Mouse (Mus musculus): Measurements from ENCODE around the gene Hist1h3f. TPM values are rescaled to one million over a fixed set of nuclear protein-coding genes. Genes with fewer than 3 reads are reported as not detected.
A peak's percentile ranks its signal among the peaks of the same experiment; 100 is the strongest.

The Hist1h3f gene
- total and polyA plus RNA-seq, 2 experiments from 2014 or later: 0.17 to 119 TPM

DNA sequence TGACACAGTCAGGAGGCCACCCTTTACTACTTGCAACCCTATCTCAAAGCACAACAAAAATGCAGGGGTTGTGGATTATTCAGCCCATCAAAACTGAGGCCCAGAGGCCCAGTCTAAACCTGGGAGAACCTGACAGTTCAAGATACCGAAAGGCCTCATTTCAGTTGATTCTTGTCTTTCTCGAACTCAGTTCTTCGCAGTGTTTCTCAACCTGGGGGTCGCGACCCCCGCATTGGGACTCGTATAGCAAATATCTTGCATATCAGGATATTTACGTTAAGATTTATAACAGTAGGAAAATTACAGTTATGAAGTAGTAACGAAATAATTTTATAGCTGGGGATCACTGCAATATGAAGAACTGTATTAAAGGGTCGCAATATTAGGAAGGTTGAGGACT is 18.0 kb upstream of the Hist1h3f start:
- Histone ChIP-seq H3K4me3 (ENCODE audit: low read depth, low read length) (peak overlapping the region; percentile 50), H3K9me3 (ENCODE audit: low read length) (no peaks in the 10 kb centered on the region), H3K4me1 (ENCODE audit: insufficient read depth) (no peaks in the 10 kb centered on the region), H3K27me3 (ENCODE audit: insufficient read depth, low read length) (no peaks in the 10 kb centered on the region), H3K4me2 (ENCODE audit: low read depth) (peak overlapping the region; percentile 55), H3K36me3 (ENCODE audit: insufficient read depth) (no peaks in the 10 kb centered on the region), H3K27ac (ENCODE audit: low read depth, low read length) (no peak overlapping the region), H3K9ac (no peak overlapping the region)
- DNase-seq: no peak
- no peak for ATAC-seq
- TF ChIP-seq CTCF (IDR thresholded peaks at IDR 0.05; ENCODE audit: low read depth): no peak
- 2% methylated on average over 10 of the region's 10 CpGs for WGBS

DNA sequence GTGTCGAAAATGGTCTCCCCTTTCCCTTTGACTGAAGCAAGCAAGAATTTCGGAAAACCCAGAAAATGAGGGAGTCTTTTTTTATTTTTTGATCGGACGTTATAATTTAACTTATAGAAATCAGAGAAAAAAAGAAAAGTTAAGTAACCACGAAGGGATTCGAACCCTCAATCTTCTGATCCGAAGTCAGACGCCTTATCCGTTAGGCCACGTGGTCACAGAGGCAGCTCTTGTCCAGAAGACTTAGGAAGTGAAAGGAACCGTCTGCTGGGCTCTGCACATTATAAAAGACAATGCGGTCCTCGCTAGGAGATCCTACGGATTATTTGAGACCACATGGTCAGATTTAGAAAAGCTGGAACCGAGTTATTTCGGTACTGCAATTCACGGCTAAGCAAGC is 17.5 kb upstream of the Hist1h3f start:
- WGBS: under 1% methylated on average over 17 of the region's 17 CpGs
- Histone ChIP-seq H3K4me1 (ENCODE audit: insufficient read depth) (no peaks in the 10 kb centered on the region), H3K27ac (ENCODE audit: low read depth, low read length) (peak overlapping the region; percentile 71)

DNA sequence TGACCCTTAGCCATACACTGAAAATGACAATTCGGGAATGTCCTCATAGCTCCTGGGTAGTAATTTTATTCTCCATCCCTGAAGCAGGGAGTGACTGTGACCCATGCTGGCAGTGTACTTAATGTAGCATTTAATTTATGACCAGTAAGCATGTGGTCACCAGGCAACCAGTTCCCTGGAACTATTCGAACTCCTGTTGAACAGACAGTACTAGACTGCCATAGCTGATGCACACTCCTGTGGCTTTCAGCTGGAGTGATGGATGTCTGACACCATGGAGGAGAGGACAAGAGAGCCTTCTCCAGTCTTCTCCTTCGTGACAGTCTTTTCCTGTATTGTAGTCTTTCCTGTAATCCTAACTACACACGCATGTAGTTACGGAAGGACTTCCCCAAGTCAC is 14.8 kb upstream of the Hist1h3f start:
- 79% methylated on average over 5 of the region's 5 CpGs for WGBS
- H3K4me3 ChIP-seq (ENCODE audit: low read depth, low read length): no peak overlapping the region
- H3K4me2 ChIP-seq (ENCODE audit: low read depth): no peak overlapping the region
- DNase-seq (no peak), ATAC-seq (no peak)
- no peak overlapping the region for H3K27ac ChIP-seq (ENCODE audit: low read depth, low read length)
- no peak overlapping the region for H3K9ac ChIP-seq
- no peaks in the 10 kb centered on the region for H3K36me3 ChIP-seq (ENCODE audit: insufficient read depth)
- no peaks in the 10 kb centered on the region for H3K27me3 ChIP-seq (ENCODE audit: insufficient read depth, low read length)
- TF ChIP-seq CTCF (IDR thresholded peaks at IDR 0.05; ENCODE audit: low read depth): no peak
- H3K9me3 ChIP-seq (ENCODE audit: low read length): no peaks in the 10 kb centered on the region
- H3K4me1 ChIP-seq (ENCODE audit: insufficient read depth): peaks cover 17% of the 10 kb centered on the region

More for the DNA sequence above, 17.5 kb upstream of the Hist1h3f start:
- peak overlapping the region; percentile 55 for H3K4me2 ChIP-seq (ENCODE audit: low read depth)
- peak overlapping the region; percentile 50 for H3K4me3 ChIP-seq (ENCODE audit: low read depth, low read length)
- H3K36me3 ChIP-seq (ENCODE audit: insufficient read depth): no peaks in the 10 kb centered on the region
- TF ChIP-seq CTCF (IDR thresholded peaks at IDR 0.05; ENCODE audit: low read depth): no peak
- DNase-seq: peak; percentile 98
- ATAC-seq: peak; percentile 54
- H3K27me3 ChIP-seq (ENCODE audit: insufficient read depth, low read length): no peaks in the 10 kb centered on the region
- H3K9ac ChIP-seq: peak overlapping the region; percentile 56
- no peaks in the 10 kb centered on the region for H3K9me3 ChIP-seq (ENCODE audit: low read length)

DNA sequence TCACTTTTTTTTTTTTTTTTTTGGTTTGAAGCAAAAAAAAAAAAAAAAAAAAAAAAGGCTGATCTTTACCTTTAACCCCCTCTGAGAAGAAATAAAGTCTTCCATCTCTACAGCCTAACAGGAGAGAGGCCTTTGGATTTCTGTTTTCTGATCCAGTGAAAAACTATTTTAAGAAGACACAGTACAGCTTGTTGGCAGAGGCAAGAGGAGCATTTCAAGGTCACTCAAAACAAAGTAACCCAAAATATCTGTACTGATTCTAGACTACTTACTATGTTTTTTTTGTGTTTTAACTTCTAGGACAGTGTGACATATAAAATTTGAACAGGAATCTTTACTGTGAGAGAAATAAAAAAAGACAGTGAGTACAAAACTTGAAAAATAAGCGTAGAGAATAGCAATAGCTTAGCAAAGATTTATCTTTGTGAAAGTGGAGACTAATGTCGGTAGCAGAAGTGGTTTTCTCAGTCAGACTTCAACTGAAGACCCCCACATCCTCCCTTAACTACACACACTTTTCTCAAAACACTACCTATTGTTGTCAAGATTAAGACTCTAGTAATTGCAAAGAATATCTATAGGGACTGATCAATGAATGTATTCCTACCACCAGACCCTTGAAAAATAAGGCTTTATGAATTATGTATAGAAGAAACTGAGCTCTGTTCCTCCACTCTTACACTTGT is 14.2 kb upstream of the Hist1h3f start:
- ATAC-seq: no peak
- TF ChIP-seq CTCF (IDR thresholded peaks at IDR 0.05; ENCODE audit: low read depth): no peak
- Histone ChIP-seq H3K27me3 (ENCODE audit: insufficient read depth, low read length) (no peaks in the 10 kb centered on the region), H3K27ac (ENCODE audit: low read depth, low read length) (peak overlapping the region; percentile 98), H3K4me2 (ENCODE audit: low read depth) (peak overlapping the region; percentile 72), H3K9me3 (ENCODE audit: low read length) (no peaks in the 10 kb centered on the region), H3K36me3 (ENCODE audit: insufficient read depth) (no peaks in the 10 kb centered on the region), H3K9ac (peak overlapping the region; percentile 82), H3K4me1 (ENCODE audit: insufficient read depth) (peaks cover 20% of the 10 kb centered on the region), H3K4me3 (ENCODE audit: low read depth, low read length) (peak overlapping the region; percentile 68)
- 35% methylated on average over 2 of the region's 2 CpGs for WGBS
- no peak for DNase-seq

GRCm38 (mm10) chr13:23530181-23530900 is 13.5 kb upstream of the Hist1h3f start:
- under 1% methylated on average over 20 of the region's 20 CpGs for WGBS
- peak overlapping the region; percentile 82 for H3K9ac ChIP-seq
- no peaks in the 10 kb centered on the region for H3K9me3 ChIP-seq (ENCODE audit: low read length)
- peak overlapping the region; percentile 68 for H3K4me3 ChIP-seq (ENCODE audit: low read depth, low read length)
- no peak for TF ChIP-seq CTCF (IDR thresholded peaks at IDR 0.05; ENCODE audit: low read depth)
- H3K27me3 ChIP-seq (ENCODE audit: insufficient read depth, low read length): no peaks in the 10 kb centered on the region
- ATAC-seq: peak; percentile 7; the same call in 1 of the 2 replicates
- H3K4me2 ChIP-seq (ENCODE audit: low read depth): peak overlapping the region; percentile 72
- peak overlapping the region; percentile 98 for H3K27ac ChIP-seq (ENCODE audit: low read depth, low read length)
- no peaks in the 10 kb centered on the region for H3K36me3 ChIP-seq (ENCODE audit: insufficient read depth)
- peaks cover 22% of the 10 kb centered on the region for H3K4me1 ChIP-seq (ENCODE audit: insufficient read depth)
- DNase-seq: peak; percentile 85

- WGBS: under 1% methylated on average over 57 of the region's 70 CpGs
- no peak for TF ChIP-seq CTCF (IDR thresholded peaks at IDR 0.05; ENCODE audit: low read depth)
- Histone ChIP-seq H3K27ac (ENCODE audit: low read depth, low read length) (peak within 1 kb of the TSS; percentile 98), H3K9me3 (ENCODE audit: low read length) (no peaks in the 10 kb centered on the region), H3K36me3 (ENCODE audit: insufficient read depth) (no peaks in the 10 kb centered on the region), H3K4me1 (ENCODE audit: insufficient read depth) (peaks cover 22% of the 10 kb centered on the region), H3K4me2 (ENCODE audit: low read depth) (peak within 1 kb of the TSS; percentile 72), H3K9ac (peak within 1 kb of the TSS; percentile 82), H3K4me3 (ENCODE audit: low read depth, low read length) (peak within 1 kb of the TSS; percentile 68), H3K27me3 (ENCODE audit: insufficient read depth, low read length) (no peaks in the 10 kb centered on the region)
- peak; percentile 87 for ATAC-seq
- peak; percentile 99 for DNase-seq
Observed at GRCm38 (mm10) chr13:23530901-23531875, 12.7 kb upstream of the Hist1h3f start, which contains the start of gene Hist1h4h. Gene Hist1h4h (plus strand): TSS chr13:23531050.

All from forebrain, postnatal 0 days (tissue).